Mouse (Mus musculus): ENCODE measurements around the gene Bicc1.

Bicc1 gene

GRCm38 (mm10) chr10:71159676-71160235 lies at the start of gene Bicc1:
TSS of gene Bicc1 (minus strand) at chr10:71159700.
- DNase-seq (ENCODE audit: low spot score in 2 of 2): no peak

DNA sequence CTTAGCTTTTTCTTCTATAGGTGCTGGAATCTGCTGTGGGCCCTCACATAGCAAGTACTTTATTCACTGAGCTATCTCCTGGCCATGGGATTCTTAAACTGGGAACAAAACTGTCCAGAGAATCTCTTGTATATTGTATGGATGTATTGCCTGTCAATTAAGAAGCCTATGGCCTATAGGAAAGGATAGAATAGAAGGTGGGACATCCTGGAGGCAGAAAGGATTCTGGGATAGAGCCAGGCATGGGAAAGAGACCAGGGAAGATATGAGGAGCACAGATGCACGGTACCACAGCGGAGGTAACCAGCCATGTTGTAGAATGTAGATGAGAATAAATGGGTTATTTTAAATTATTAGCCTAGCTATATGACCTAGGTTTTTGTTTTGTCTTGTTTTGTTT lies 42.0 kb upstream of the Bicc1 start:
- DNase-seq (ENCODE audit: low spot score in 2 of 2): no peak

DNA sequence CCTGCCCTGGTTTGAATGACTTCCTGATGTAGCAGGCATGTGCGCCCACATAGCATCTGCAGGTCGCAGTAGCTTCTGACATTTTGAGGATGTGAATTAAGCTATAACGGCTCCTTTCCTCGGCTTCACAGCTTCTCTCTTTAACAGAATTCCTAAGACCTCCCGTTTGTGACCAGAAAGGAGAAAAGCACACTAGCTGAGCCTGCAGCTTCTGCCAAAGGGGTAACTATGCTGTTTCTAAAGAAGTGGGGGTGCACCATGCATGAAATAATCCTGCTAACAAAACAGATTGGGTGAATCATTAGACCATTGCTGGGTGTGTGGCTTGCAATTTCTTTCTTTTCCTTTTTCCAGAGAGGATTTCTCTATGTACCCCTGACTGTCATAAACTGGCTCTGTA lies 41.5 kb upstream of the Bicc1 start:
- DNase-seq (ENCODE audit: low spot score in 2 of 2): no peak

DNA sequence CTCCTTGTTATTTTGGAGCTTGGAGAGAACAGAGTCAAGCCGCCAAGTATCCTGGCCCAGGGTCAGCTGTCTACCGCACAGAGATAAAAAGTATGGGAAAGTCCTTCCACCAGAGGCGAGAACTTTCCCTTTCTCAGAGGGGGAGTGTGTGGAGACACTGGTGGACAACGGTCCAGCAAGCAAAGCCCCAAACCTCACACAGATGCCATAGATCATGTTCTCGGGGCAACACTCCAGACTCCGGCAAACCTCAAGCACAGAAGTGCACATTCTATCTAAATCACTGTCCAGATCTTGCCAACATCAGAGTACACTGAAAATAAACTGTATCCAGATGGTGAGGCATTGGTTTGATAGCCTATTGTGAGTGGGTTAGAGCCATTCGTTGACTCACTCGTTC lies 39.2 kb upstream of the Bicc1 start:
- DNase-seq (ENCODE audit: low spot score in 2 of 2): no peak

DNA sequence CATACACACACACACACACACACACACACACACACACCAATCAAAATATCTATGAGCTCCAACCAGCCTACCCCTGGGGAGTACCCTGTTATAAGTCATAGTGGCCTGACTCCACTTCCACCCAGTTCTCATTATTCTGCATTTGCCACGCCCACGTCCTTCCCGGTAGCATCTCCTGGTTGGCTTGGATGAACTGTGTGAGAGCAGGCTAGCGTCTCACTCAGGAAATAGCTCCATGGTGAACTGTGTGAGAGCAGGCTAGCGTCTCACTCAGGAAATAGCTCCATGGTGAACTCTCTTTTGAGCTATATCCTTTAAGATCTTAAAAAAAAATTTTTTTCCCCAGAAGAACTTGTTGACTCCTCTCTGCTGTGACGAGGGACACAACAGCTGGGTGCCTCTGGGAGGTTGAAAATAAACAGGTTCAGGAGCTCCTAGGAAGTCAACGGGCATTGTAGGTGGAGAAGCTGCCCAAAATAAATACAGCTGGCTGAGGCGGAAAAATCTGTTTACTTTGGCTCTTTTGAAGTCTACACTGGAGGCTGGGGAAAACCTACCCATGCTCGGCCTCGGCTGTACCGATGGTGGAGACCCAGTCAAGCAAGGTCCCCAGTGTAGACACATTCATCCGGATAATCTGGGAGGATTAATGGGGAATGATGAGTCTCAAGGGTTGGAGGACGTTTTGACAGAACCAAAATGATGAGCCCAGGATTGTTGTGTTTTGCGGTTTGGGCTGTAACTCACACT lies 37.7 kb upstream of the Bicc1 start:
- DNase-seq (ENCODE audit: low spot score in 2 of 2): no peak

DNA sequence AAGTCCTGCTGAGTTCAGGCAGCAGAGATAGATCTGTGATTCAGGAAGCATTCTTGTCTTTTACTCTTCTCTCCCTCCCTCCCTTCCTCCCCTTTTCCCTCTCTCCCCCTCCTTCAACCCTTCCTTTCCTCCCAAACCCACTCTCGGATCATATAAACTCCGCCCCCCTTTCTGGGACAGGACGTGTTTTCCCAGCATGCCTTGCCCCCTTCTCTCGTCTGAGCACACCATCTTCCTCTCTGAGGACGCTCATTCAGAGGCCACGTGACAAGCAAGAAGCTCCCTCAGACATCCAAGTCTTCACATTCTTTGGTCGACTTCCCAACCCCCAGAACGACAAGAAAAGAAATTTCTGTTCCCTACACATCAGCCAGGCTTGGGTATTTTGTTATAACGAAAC lies 36.0 kb upstream of the Bicc1 start:
- DNase-seq (ENCODE audit: low spot score in 2 of 2): no peak

DNA sequence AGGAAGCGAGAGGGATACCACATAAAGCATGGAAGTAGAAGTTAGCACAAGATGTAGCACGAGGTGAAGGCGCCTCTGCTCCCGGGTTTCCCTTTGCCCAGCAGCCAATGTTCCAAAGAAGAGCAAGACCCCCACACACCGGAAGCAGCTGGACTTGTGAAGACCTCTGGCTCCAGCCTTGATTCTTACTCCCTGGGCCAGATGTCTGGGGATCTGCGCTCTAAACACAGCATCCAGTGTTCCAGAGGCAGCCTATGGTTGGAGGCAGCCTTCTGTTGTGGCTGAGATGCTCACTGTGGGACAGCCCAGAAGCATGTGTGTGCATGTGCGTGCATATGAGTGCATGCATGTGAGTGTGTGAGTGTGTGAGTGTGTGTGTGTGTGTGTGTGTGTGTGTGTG lies 35.2 kb upstream of the Bicc1 start:
- no peak for DNase-seq (ENCODE audit: low spot score in 2 of 2)

DNA sequence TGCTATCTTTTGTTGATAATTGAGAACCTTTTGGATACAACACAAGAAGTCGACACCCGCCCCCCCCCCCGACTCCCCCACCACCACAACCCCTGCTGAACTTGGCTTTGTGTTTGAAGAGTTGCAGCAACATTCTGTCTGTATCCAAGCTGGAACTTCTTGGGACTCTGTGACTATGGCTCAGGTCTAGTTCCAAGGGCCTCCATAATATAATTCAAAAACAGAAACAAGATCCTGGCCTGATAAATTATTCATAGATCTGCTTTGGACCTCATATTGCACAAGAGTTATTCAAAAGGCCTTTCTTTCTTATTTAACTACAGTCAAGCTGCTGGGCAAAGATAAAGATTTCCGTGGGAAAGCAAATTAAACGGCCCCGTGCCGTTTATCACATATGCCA lies 33.8 kb upstream of the Bicc1 start:
- no peak for DNase-seq (ENCODE audit: low spot score in 2 of 2)

- no peak for DNase-seq (ENCODE audit: low spot score in 2 of 2)
Measured at GRCm38 (mm10) chr10:71192886-71193285, 33.4 kb upstream of the Bicc1 start.

- no peak for DNase-seq (ENCODE audit: low spot score in 2 of 2)
Measured at GRCm38 (mm10) chr10:71188681-71189080, 29.2 kb upstream of the Bicc1 start.

DNA sequence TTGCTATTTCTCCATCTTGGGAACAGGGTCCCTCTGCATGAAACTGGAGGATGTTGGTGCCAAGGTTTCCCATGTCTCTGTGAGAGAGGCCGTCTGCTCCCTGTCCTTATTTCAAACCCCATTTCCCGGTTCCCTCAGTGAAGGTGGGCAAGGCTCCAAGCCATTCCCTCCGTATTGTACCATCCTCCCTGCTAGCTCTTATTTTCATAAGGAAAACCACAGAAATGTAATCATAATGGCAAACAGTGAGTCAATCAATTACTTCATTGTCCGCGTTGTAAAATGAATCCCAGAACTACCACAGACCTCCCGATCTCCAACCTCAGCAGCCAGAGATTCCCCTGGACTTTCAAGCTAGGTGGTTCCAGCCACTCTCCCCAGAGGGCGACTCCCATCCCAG lies 25.6 kb upstream of the Bicc1 start:
- DNase-seq (ENCODE audit: low spot score in 2 of 2): no peak

DNA sequence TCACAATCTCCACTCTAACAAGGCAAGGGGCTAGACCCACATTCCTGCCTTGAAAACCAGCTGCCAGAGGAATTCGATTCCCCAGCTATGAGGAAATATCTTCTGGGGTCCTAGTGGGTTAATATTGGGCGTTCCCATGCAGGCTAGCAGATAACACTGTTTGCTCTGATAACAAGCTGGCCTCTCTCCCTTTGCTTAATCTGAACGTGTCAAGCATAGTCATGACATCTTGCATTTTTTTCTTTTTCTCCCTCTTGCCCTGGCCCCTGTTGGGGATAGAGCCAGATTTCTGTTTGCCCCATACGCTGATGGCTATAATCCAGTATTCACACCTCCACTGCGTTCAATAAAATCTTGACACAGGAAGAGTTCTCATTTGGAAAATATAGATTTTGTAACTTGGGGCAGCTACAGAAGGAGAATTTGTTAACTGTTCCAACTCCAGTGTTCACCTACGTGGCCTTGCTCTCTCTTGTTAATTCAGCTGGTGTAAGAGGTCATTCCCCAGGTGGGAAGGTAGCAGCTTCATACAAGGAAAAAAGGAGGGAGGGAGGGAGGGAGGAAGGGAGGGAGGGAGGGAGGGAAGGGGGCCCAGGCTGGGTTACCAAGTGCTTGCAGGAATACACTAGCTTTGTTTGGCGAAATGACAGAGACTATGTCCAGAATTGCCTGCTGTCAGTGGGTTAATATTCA lies 24.0 kb upstream of the Bicc1 start:
- no peak for DNase-seq (ENCODE audit: low spot score in 2 of 2)

- DNase-seq (ENCODE audit: low spot score in 2 of 2): no peak
Measured at GRCm38 (mm10) chr10:71181931-71182330, 22.4 kb upstream of the Bicc1 start.

DNA sequence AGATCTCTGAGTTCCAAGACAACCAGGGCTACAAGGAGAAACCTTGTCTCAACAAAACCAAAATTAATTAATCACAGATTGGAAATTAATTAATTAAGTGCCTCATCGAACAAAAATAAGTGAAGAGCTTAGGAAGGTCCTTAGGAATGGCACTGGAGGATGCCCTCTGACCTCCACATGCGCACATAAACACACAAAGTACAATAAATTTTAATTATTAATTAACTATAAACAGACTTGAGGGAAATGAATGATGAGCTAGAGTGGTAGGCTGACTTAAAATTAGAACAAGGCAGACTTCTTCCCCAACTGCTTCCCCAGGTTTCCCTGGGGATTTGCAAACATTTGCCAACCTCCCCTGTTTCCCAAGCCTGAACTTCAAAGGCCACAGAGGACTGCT lies 21.6 kb upstream of the Bicc1 start:
- no peak for DNase-seq (ENCODE audit: low spot score in 2 of 2)

GRCm38 (mm10) chr10:71180057-71180456 lies 20.6 kb upstream of the Bicc1 start:
- no peak for DNase-seq (ENCODE audit: low spot score in 2 of 2)

GRCm38 (mm10) chr10:71177201-71177600 lies 17.7 kb upstream of the Bicc1 start:
- DNase-seq (ENCODE audit: low spot score in 2 of 2): no peak

DNA sequence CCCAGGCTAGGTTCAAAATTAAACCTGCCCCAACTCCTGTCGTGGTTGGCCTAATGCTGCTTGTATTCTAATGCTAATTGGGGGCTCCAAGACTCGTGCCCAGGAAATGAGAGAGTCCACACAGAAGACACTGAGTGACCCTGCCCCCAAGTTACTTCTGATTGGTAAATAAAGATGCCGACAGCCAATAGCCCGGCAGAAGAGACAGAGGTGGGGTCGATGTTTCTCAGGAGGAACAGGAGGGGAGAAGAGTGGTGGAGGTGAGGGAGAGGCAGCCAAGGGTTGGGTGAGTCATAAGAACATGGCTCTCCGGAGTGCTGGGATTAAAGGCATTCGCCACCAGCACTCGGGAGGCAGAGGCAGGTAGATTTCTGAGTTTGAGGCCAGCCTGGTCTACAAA lies 16.8 kb upstream of the Bicc1 start:
- no peak for DNase-seq (ENCODE audit: low spot score in 2 of 2)

GRCm38 (mm10) chr10:71175280-71175679 lies 15.8 kb upstream of the Bicc1 start:
- DNase-seq (ENCODE audit: low spot score in 2 of 2): no peak

GRCm38 (mm10) chr10:71171414-71171813 lies 11.9 kb upstream of the Bicc1 start:
- DNase-seq (ENCODE audit: low spot score in 2 of 2): no peak

GRCm38 (mm10) chr10:71170771-71171170 lies 11.3 kb upstream of the Bicc1 start:
- no peak for DNase-seq (ENCODE audit: low spot score in 2 of 2)

- DNase-seq (ENCODE audit: low spot score in 2 of 2): no peak
Measured at GRCm38 (mm10) chr10:71169811-71170210, 10.3 kb upstream of the Bicc1 start.

GRCm38 (mm10) chr10:71169171-71169570 lies 9.7 kb upstream of the Bicc1 start:
- DNase-seq (ENCODE audit: low spot score in 2 of 2): no peak

GRCm38 (mm10) chr10:71160449-71160848 lies 949 bp upstream of the Bicc1 start:
- no peak for DNase-seq (ENCODE audit: low spot score in 2 of 2)
